Mouse (Mus musculus) midbrain, embryonic 14.5 days (tissue): ENCODE measurements around the gene Sult1a1. TPM values are rescaled to one million over a fixed set of nuclear protein-coding genes. Genes with fewer than 3 reads are reported as not detected.
"Not testable (repeated sequence)": the region's sequence is repeated elsewhere in the genome, so short reads cannot be mapped to it uniquely, and the experiment has no call there.

Experiments
- ATAC-seq: fragments of 200-750 bp; cut with Nextera tagmentation; 2 replicates; pipeline ENCODE4 v1.8.0; 2017; ENCODE audit warnings: moderate number of reproducible peaks, moderate library complexity; ENCODE audit not compliant: low FRiP score, low TSS enrichment
- DNase-seq: peaks from one replicate; pipeline ENCODE4 v3.0.0-alpha.2; 2015
- H3K27ac ChIP-seq: fragments of 300-500 bp; sonication (generic); replicated peaks from 2 replicates; pipeline ENCODE4 v1.5.1; 2014; ENCODE audit warnings: mild to moderate bottlenecking, low read depth, low read length, moderate library complexity
- H3K27me3 ChIP-seq: fragments of 300-500 bp; sonication (generic); 2 replicates; pipeline ENCODE4 v1.6.1; 2014; ENCODE audit warnings: low read length, control low read depth, mixed read lengths; ENCODE audit not compliant: control insufficient read depth, insufficient read depth
- H3K36me3 ChIP-seq: fragments of 300-500 bp; sonication (generic); 2 replicates; pipeline ENCODE4 v1.6.1; 2014; ENCODE audit warnings: low read length, control low read depth; ENCODE audit not compliant: control insufficient read depth, insufficient read depth
- H3K4me1 ChIP-seq: fragments of 300-500 bp; sonication (generic); 2 replicates; pipeline ENCODE4 v1.6.1; 2014; ENCODE audit warnings: mild to moderate bottlenecking, antibody characterized with exemption, low read length, control low read depth; ENCODE audit not compliant: control insufficient read depth, insufficient read depth
- H3K4me2 ChIP-seq: fragments of 300-500 bp; sonication (generic); 2 replicates; pipeline ENCODE4 v1.6.1; 2014; ENCODE audit warnings: mild to moderate bottlenecking, low read length, moderate library complexity
- H3K4me3 ChIP-seq: fragments of 300-500 bp; sonication (generic); replicated peaks from 2 replicates; pipeline ENCODE4 v1.5.1; 2014; ENCODE audit warnings: low read depth, low read length
- H3K9ac ChIP-seq: fragments of 300-500 bp; sonication (generic); replicated peaks from 2 replicates; pipeline ENCODE4 v1.6.1; 2014; ENCODE audit warnings: mild to moderate bottlenecking, low read length, moderate library complexity
- H3K9me3 ChIP-seq: fragments of 300-500 bp; sonication (generic); 2 replicates; pipeline ENCODE4 v1.6.1; 2016; ENCODE audit warnings: low read length, control low read depth, mixed read lengths; ENCODE audit not compliant: control insufficient read depth
- WGBS: fragments of 180-500 bp; shearing (Covaris S2); extraction: QIAGEN DNeasy Blood & Tissue Kit; methylation state at CpG from one replicate; pipeline ENCODE4 v1.1.7; 2014; 5-methylcytosine and 5-hydroxymethylcytosine counted together
- polyA plus RNA-seq: library from polyadenylated mRNA; unstranded; fragments of >200 nt; fragmentation: Nextera tagmentation; extraction: Ambion mirVana; gene quantifications from 2 replicates; pipeline ENCODE4 v1.2.1, GENCODE M21; 2014

Gene Sult1a1
- polyA plus RNA-seq, 1 experiment from 2014 or later, result 2.6 TPM

GRCm38 (mm10) chr7:126644345-126644744, 31.9 kb downstream of the Sult1a1 start:
- H3K36me3 ChIP-seq, result no peaks in the 10 kb centered on the region
- DNase-seq (no peak), ATAC-seq (no peak)
- no peaks in the 10 kb centered on the region for H3K9me3 ChIP-seq
- H3K27me3 ChIP-seq, result no peaks in the 10 kb centered on the region
- no peak overlapping the region for H3K4me2 ChIP-seq
- H3K4me3 ChIP-seq, result no peak overlapping the region
- no peak overlapping the region for H3K27ac ChIP-seq
- H3K4me1 ChIP-seq, result no peaks in the 10 kb centered on the region
- 82% methylated on average over 3 of the region's 3 CpGs for WGBS
- H3K9ac ChIP-seq, result no peak overlapping the region

GRCm38 (mm10) chr7:126643244-126643617, 33.0 kb downstream of the Sult1a1 start:
- not testable (repeated sequence) for H3K27ac ChIP-seq, H3K27me3 ChIP-seq, H3K9ac ChIP-seq, H3K36me3 ChIP-seq, ATAC-seq, H3K4me3 ChIP-seq, H3K4me2 ChIP-seq, H3K4me1 ChIP-seq, H3K9me3 ChIP-seq
- DNase-seq, result peak; percentile 67
- 77% methylated on average over 3 of the region's 3 CpGs for WGBS

- H3K4me2 ChIP-seq, result no peak overlapping the region
- H3K27me3 ChIP-seq, result no peaks in the 10 kb centered on the region
- no peak overlapping the region for H3K27ac ChIP-seq
- H3K4me3 ChIP-seq, result no peak overlapping the region
- no peaks in the 10 kb centered on the region for H3K4me1 ChIP-seq
- WGBS, result 82% methylated on average over 5 of the region's 5 CpGs
- H3K9me3 ChIP-seq, result no peaks in the 10 kb centered on the region
- H3K9ac ChIP-seq, result no peak overlapping the region
- no peak for DNase-seq
- ATAC-seq, result no peak
- no peaks in the 10 kb centered on the region for H3K36me3 ChIP-seq
Measured at GRCm38 (mm10) chr7:126642545-126643243, 33.5 kb downstream of the Sult1a1 start.

- Histone ChIP-seq H3K9ac (no peak overlapping the region), H3K36me3 (no peaks in the 10 kb centered on the region), H3K9me3 (no peaks in the 10 kb centered on the region), H3K27ac (no peak overlapping the region), H3K4me2 (no peak overlapping the region), H3K27me3 (no peaks in the 10 kb centered on the region), H3K4me3 (no peak overlapping the region), H3K4me1 (no peaks in the 10 kb centered on the region)
- 17% methylated on average over 4 of the region's 4 CpGs for WGBS
- DNase-seq (peak; percentile 66), ATAC-seq (no peak)
Measured at GRCm38 (mm10) chr7:126636733-126637520, 39.3 kb downstream of the Sult1a1 start.

- no peaks in the 10 kb centered on the region for H3K36me3 ChIP-seq
- no peaks in the 10 kb centered on the region for H3K4me1 ChIP-seq
- no peaks in the 10 kb centered on the region for H3K27me3 ChIP-seq
- no peak overlapping the region for H3K9ac ChIP-seq
- no peak for DNase-seq
- no peak overlapping the region for H3K27ac ChIP-seq
- no peak for ATAC-seq
- H3K4me3 ChIP-seq, result no peak overlapping the region
- H3K4me2 ChIP-seq, result no peak overlapping the region
- H3K9me3 ChIP-seq, result no peaks in the 10 kb centered on the region
Measured at GRCm38 (mm10) chr7:126635375-126635774, 40.9 kb downstream of the Sult1a1 start.

- Histone ChIP-seq H3K27me3 (no peaks in the 10 kb centered on the region), H3K36me3 (no peaks in the 10 kb centered on the region), H3K4me3 (no peak overlapping the region), H3K27ac (no peak overlapping the region), H3K9me3 (no peaks in the 10 kb centered on the region), H3K4me2 (no peak overlapping the region), H3K9ac (no peak overlapping the region), H3K4me1 (no peaks in the 10 kb centered on the region)
- no peak for DNase-seq
- WGBS, result 90% methylated on average over 2 of the region's 2 CpGs
- no peak for ATAC-seq
Measured at GRCm38 (mm10) chr7:126632478-126632877, 43.8 kb downstream of the Sult1a1 start.

GRCm38 (mm10) chr7:126630824-126631518, 45.3 kb downstream of the Sult1a1 start, which contains the start of gene Nupr1:
Gene Nupr1 (minus strand): TSS chr7:126630861.
- no peak for ATAC-seq
- WGBS, result 92% methylated on average over 4 of the region's 4 CpGs

GRCm38 (mm10) chr7:126629915-126630314, 46.3 kb downstream of the Sult1a1 start:
- DNase-seq, result no peak
- 40% methylated on average over 3 of the region's 3 CpGs for WGBS
- Histone ChIP-seq H3K4me2 (no peak overlapping the region), H3K27me3 (no peaks in the 10 kb centered on the region), H3K4me3 (no peak overlapping the region), H3K27ac (no peak overlapping the region), H3K9ac (no peak overlapping the region), H3K9me3 (no peaks in the 10 kb centered on the region), H3K4me1 (no peaks in the 10 kb centered on the region), H3K36me3 (no peaks in the 10 kb centered on the region)
- ATAC-seq, result no peak

More at GRCm38 (mm10) chr7:126630824-126631518, 45.3 kb downstream of the Sult1a1 start, which contains the start of gene Nupr1:
- no peak for DNase-seq
- no peak within 1 kb of the TSS for H3K9ac ChIP-seq
- no peaks in the 10 kb centered on the region for H3K4me1 ChIP-seq
- no peak within 1 kb of the TSS for H3K27ac ChIP-seq
- H3K36me3 ChIP-seq, result no peaks in the 10 kb centered on the region
- H3K4me3 ChIP-seq, result no peak within 1 kb of the TSS
- H3K4me2 ChIP-seq, result no peak within 1 kb of the TSS
- H3K27me3 ChIP-seq, result no peaks in the 10 kb centered on the region
- no peaks in the 10 kb centered on the region for H3K9me3 ChIP-seq
